Mouse (Mus musculus): ENCODE measurements at regions not wholly inside any gene's neighbourhood (a gene's known extent, or its start where the extent isn't known, plus 50 kb on each side); places are given as distances from the start of the nearest gene placed in this dataset.

- no peak for DNase-seq (ENCODE audit: low spot score)
Observed at GRCm38 (mm10) chr8:26226612-26227528, 107.5 kb downstream of the Gm45692 start.

GRCm38 (mm10) chr8:26227529-26227895 lies 108.2 kb downstream of the Gm45692 start:
- DNase-seq (ENCODE audit: low spot score) = no peak

- no peak for DNase-seq (ENCODE audit: low spot score)
Observed at GRCm38 (mm10) chr8:26229548-26229947, 110.2 kb downstream of the Gm45692 start.

GRCm38 (mm10) chr8:26239075-26239474 lies 119.7 kb downstream of the Gm45692 start:
- DNase-seq (ENCODE audit: low spot score) = no peak

- no peak for DNase-seq (ENCODE audit: low spot score)
Observed at GRCm38 (mm10) chr8:26239604-26240003, 120.3 kb downstream of the Gm45692 start.

GRCm38 (mm10) chr8:26243743-26244142 lies 124.4 kb downstream of the Gm45692 start:
- no peak for DNase-seq (ENCODE audit: low spot score)

- no peak for DNase-seq (ENCODE audit: low spot score)
Observed at GRCm38 (mm10) chr8:26244308-26244707, 125.0 kb downstream of the Gm45692 start.

- no peak for DNase-seq (ENCODE audit: low spot score)
Observed at GRCm38 (mm10) chr8:26255191-26255669, 135.9 kb downstream of the Gm45692 start.

GRCm38 (mm10) chr8:26260294-26260693 lies 141.0 kb downstream of the Gm45692 start:
- DNase-seq (ENCODE audit: low spot score) = no peak

GRCm38 (mm10) chr8:26262536-26262935 lies 143.2 kb downstream of the Gm45692 start:
- no peak for DNase-seq (ENCODE audit: low spot score)

- DNase-seq (ENCODE audit: low spot score) = no peak
Observed at GRCm38 (mm10) chr8:26264869-26265321, 145.6 kb downstream of the Gm45692 start.

- DNase-seq (ENCODE audit: low spot score) = no peak
Observed at GRCm38 (mm10) chr8:26265366-26265765, 146.0 kb downstream of the Gm45692 start.

GRCm38 (mm10) chr8:26266384-26266783 lies 147.1 kb downstream of the Gm45692 start:
- no peak for DNase-seq (ENCODE audit: low spot score)

GRCm38 (mm10) chr8:26267569-26267968 lies 148.2 kb downstream of the Gm45692 start:
- DNase-seq (ENCODE audit: low spot score) = no peak

GRCm38 (mm10) chr8:26268751-26269415 lies 149.5 kb downstream of the Gm45692 start:
- no peak for DNase-seq (ENCODE audit: low spot score)

- no peak for DNase-seq (ENCODE audit: low spot score)
Observed at GRCm38 (mm10) chr8:26272110-26272509, 152.8 kb downstream of the Gm45692 start.

GRCm38 (mm10) chr8:26272675-26273414 lies 153.5 kb downstream of the Gm45692 start:
- DNase-seq (ENCODE audit: low spot score) = no peak

GRCm38 (mm10) chr8:26273415-26273760 lies 154.1 kb downstream of the Gm45692 start:
- DNase-seq (ENCODE audit: low spot score) = no peak

GRCm38 (mm10) chr8:26273792-26274191 lies 154.5 kb downstream of the Gm45692 start:
- DNase-seq (ENCODE audit: low spot score) = no peak

GRCm38 (mm10) chr8:26274481-26274880 lies 155.1 kb downstream of the Gm45692 start:
- DNase-seq (ENCODE audit: low spot score) = no peak

- no peak for DNase-seq (ENCODE audit: low spot score)
Observed at GRCm38 (mm10) chr8:26282156-26282935, 163.0 kb downstream of the Gm45692 start.

GRCm38 (mm10) chr8:26283957-26284356 lies 164.6 kb downstream of the Gm45692 start:
- no peak for DNase-seq (ENCODE audit: low spot score)

Data from testis, postnatal 10 days (tissue).